Mouse (Mus musculus) frontal cortex, postnatal 10 days (tissue): Measurements from ENCODE around the gene Cdk5r1.

Experiments
- DNase-seq, 2 experiments: peaks; one replicate each; pipeline ENCODE4 v3.0.0; 2022; ENCODE audit warnings: low spot score in 2 of 2, mixed read lengths in 1 of 2

The Cdk5r1 gene

DNA sequence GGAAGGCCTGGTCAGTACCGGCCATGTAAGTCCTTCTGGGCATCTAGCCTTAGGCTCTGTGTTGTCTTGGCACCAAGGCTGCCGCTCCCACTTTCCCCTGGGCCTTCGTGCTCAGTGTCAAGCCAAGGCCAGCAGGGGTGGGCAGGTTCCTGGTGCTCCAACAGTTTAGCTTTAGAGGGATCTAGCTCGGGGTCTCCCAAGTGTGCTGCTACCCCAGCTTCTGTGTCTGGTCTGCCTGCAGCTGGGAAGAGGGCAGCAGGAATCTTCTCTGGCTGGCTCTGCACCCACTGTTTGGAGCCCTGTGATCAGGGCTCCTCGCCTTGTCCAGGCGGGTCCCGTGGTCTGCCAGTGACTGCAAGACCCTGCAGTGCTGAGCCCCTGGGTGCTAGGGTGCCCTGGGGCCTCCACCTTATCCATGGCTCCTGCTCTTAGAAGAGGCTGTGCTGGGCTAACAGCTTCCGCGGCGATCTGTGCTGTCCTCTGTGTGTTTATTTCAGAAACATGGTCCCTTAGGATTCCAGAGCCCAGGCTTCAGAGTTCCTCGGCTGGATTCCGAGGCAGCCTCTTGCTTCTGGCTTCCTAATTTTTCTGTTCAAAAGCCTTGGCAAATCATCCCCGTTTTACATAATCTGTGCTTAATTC lies 4.7 kb downstream of the Cdk5r1 start:
- DNase-seq = no peak

- DNase-seq = peak in 1 of 2 experiments; percentile 24
Observed at GRCm38 (mm10) chr11:80482347-80482746, 5.5 kb downstream of the Cdk5r1 start.

DNA sequence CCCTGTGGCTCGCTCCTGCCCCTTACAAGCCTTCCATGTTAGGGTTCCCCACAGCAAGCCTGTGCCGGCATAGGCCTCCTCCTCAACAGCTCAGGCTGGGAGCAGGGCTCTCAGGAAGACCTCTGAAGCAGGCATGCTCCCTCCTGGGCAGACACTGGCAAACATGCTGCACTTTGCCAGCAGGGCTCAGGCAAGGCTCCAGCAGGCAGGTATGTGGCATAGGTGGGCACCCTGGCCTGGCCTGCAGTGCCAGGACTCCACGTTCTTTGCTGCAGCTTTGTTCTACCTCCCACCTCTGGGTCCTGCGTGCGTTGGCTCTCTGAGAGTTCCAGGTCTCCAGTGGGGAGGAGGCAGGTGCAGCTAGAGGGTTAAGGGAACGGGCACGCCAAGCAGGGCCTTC lies 6.1 kb downstream of the Cdk5r1 start:
- DNase-seq = peak in 1 of 2 experiments; percentile 38

- DNase-seq = peak in 1 of 2 experiments; percentile 32
Observed at GRCm38 (mm10) chr11:80483536-80484067, 6.8 kb downstream of the Cdk5r1 start.

DNA sequence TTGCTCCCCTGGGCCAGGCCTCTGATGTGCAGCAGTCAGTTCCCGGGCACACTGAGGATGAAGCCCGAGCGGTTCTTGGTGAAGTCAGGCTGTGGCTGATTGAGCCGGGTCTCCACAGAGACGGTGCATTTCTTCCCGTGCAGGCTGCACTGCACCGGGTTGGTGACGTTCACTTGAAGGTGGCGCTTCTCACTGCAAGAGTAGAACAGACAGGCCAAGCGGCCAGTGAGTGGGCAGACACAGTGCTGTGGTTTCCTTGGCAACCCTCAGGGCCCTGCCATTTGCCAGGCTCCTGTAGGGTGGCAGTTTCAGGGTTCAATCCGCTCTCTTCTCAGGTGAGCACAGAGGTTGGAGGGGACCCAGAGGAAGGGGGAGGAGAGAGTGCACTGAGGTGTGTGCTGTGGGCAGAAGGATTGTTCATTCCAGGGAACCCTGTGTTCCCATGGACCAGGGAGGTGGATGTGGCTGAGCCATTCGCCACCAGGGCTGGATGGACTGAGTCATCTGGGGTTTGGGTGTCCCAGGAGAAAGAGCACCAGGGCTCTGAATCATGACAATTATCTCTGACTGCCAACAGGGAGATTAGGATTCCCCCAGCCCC lies 7.5 kb downstream of the Cdk5r1 start:
- peak; percentile 80 to 84 for DNase-seq

- peak in 1 of 2 experiments; percentile 31 for DNase-seq
Observed at GRCm38 (mm10) chr11:80485120-80485551, 8.3 kb downstream of the Cdk5r1 start.

GRCm38 (mm10) chr11:80485622-80486206 lies 8.9 kb downstream of the Cdk5r1 start:
- no peak for DNase-seq

- no peak for DNase-seq
Observed at GRCm38 (mm10) chr11:80487904-80488587, 11.2 kb downstream of the Cdk5r1 start.

DNA sequence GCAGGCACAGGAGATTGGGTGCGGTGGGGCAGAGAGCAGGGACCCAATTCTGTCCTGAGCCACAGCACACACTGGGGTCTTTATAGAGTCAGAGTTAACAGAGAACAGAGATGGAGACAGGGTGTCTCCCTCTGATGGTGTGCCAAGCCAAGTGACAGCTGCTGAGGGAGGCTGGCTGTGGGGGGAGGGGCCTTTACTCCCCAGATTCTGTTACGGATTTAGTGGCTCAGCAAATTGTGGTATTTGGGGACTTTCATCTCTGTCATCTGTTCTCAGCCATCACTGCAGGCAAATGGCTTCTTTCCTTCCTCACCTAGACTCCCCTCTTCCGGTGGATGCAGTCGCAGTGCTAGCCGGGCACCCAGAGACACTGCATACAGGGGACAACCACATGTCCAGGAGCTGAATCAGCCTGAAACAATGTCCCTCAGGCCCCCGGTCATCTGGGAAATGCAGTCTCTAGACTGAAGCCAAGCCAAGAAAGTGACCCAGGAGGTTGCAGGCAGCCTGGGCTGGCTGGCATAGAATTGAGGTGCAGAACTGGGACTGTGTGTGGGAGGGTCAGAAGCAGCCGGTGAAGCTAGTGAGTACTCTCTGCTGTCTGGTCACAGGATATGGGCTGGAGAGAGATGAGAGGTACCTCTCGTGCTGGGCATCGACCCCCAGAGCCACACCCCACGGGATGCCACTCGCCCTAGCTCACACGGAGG lies 12.5 kb downstream of the Cdk5r1 start:
- DNase-seq = peak in 1 of 2 experiments; percentile 75

- no peak for DNase-seq
Observed at GRCm38 (mm10) chr11:80489882-80490196, 13.0 kb downstream of the Cdk5r1 start.

- DNase-seq = no peak
Observed at GRCm38 (mm10) chr11:80490831-80491230, 14.0 kb downstream of the Cdk5r1 start.

DNA sequence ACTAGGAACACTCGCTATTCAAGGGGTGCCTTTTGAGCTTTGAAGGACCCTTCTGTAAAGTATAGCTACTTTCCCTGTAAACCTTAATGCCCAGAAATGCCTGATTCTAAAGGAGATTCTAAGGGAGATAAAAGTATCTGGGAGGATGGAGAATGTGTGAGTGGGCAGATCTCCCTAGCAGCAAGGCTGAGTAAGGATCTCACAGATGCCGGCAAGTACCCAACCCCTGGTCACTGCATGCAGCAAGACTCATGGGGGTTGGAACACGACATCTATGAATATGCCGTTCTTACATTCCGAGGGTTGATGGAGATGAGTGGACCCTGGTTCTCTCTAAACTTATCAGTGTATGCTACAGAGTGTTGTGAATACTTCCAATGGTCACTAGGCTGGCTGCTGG lies 16.4 kb downstream of the Cdk5r1 start:
- no peak for DNase-seq

DNA sequence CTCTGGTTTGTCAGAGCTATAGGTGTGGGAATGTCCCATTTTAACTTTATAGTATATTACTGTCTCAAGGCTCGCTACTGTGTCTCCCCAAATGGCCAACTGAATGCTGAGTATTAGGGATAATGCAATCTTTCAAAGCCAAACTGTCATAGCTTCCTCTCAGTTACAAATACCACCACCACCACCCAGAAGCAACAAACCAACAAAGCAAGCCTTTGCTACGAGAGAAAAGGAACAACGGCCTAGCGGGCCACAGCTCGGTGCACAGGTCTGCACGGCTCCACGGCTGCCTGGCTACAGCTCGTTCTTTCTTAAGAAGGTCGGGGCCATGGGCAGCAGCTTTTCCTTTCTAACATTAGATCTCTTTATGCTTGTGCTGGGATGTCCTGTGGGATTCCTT lies 18.0 kb downstream of the Cdk5r1 start:
- no peak for DNase-seq

DNA sequence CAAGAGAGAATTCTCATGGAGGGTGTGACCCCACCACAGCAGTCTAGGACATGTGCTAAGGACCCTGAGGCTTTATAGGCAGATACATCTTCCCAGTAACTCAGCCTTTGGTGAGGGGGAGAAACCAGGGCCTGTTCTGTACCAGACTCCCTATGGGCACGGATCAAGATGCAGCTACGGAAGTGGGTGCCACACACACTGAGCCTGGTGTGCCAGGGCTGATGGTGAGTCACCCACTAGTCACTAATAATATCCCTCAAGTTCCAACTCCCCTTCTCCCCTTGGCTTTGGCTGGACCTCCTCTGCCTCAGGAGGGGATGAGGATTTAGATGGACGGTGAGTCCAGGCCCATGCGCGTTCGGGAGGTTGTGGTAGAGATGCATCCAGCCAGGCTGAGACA lies 19.1 kb downstream of the Cdk5r1 start:
- no peak for DNase-seq

DNA sequence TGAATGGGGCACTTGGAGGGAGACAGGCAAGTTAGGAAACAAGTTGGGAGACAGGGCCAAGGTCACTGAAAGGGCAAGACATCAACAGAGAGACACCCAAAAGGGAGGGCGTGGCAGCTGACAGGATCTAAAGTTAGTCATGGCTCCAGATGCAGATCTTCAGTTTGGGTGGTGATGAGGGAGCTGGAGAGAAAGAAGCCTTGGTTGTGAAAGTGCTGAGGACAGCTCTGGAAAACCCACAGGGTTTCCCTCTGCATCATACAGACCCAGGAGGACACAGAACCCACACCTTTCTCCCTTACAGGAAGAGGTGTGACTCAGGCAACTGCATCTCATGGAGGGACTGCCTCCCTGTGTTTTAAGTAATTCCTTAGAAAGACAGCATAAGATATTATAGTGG lies 19.8 kb downstream of the Cdk5r1 start:
- DNase-seq = no peak

DNA sequence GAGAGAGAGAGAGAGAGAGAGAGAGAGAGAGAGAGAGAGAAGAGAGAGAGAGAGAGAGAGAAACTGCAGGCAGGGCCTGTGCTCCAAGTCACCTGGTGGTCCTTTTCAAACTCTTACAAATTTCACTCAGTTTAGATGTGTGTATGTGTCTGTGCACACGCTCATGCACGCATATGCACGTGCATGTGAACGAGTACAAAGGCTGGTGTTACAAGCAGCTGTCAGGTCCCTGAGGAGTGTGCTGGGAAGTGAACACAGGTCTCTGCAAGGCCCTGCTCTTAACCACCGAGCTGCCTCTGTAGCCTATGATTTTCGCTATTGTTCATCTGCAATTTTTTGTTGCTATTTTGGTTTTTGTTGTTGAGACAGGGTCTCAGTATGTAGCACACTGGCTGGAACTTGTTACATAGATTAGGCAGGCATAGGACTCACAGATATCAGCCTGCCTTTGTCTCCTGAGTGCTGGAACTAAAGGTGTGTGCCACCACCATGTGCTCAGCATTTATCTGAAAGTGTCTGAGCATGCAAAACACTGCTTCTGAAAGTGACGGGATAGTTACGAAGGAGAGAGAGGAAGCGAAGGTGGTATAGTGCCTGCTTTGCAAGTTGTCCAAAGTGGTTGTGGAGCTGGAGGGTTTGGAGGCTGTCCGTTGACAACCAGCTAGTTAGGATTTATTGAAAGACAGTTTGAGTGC lies 20.5 kb downstream of the Cdk5r1 start:
- no peak for DNase-seq

- no peak for DNase-seq
Observed at GRCm38 (mm10) chr11:80498328-80499070, 21.7 kb downstream of the Cdk5r1 start.

- no peak for DNase-seq
Observed at GRCm38 (mm10) chr11:80499550-80499952, 22.7 kb downstream of the Cdk5r1 start.

DNA sequence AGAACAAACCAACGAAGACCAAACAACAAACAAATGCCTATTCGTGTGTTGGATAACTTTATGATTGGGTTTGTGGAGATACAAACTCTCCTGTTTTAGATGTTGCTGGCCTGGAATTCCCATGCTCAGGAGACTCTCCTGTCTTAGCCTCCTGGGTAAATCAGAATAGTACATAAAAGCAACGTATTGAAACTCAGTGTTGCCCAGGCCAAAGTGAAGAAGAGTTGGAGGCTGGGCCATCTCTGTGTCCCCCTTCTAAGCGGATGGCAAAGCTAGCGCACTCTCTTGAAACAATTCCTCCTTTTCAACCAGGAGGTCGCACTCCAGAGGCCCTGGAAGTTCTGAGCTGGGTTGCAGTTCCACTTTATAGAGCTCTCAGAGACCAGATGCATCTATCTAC lies 26.5 kb downstream of the Cdk5r1 start:
- no peak for DNase-seq

DNA sequence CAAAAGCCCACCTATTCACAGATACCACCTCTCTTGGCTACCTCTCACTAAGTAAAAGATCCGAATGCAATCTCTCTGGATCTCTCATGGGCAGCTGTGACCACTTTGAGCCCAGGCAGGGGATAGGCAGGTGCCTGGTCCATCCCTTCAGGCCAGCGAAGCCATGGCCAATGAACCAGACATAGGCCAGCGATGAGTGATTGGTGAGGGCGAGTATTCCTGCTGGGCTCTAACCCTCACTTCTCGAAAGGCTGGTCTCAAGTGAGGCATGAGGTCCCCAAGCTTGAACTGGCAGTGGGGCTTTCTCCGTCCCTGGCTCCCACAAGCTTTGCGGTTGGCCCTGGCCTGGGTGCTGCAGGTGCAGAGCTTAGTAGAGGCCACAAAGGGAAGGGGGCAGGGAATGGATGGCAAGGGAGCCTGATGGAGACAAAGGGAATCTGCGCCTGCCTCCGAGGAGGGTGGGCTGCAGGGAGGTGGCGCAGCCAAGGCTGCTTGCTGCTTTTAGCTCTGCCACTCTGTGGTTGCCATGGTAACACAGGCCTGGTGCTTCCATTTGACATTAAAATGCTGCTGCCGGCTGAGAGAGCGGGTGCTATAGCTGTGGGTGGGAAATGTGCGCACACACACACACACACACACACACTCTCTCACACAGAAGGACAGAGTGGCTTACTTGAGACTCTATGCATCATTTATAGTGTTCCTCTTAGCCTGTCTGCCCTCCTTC lies 27.1 kb downstream of the Cdk5r1 start:
- peak; percentile 90 to 96 for DNase-seq
